Mouse (Mus musculus) lung, adult 2 months (tissue): Measurements from ENCODE around the gene Kcnd2. TPM values are rescaled to one million over a fixed set of nuclear protein-coding genes. Genes with fewer than 3 reads are reported as not detected.
"Not testable (repeated sequence)": the region's sequence is repeated elsewhere in the genome, so short reads cannot be mapped to it uniquely, and the experiment has no call there.

ENCODE experiments used
- DNase-seq: peaks from one replicate; pipeline ENCODE4 v3.0.0; 2022
- H3K4me1 ChIP-seq: fragments of 200-500 bp; 2 replicates; pipeline ENCODE4 v1.6.1; 2011; ENCODE audit warnings: low read length; ENCODE audit not compliant: control insufficient read depth, insufficient read depth
- H3K4me3 ChIP-seq: fragments of 200-500 bp; replicated peaks from 2 replicates; pipeline ENCODE3; 2011; ENCODE audit warnings: low read depth, mild to moderate bottlenecking, control low read depth, low read length; ENCODE audit errors: extremely low read depth
- CTCF ChIP-seq: fragments of 200-500 bp; IDR thresholded peaks from 2 replicates; pipeline ENCODE4 v1.5.1; 2011; ENCODE audit warnings: mild to moderate bottlenecking, low read length, control low read depth; ENCODE audit not compliant: insufficient read depth
- POLR2A ChIP-seq: fragments of 200-500 bp; IDR thresholded peaks from 2 replicates; pipeline ENCODE4 v1.6.1; 2011; ENCODE audit warnings: low read depth, mild to moderate bottlenecking, control low read depth, low read length, borderline replicate concordance; ENCODE audit errors: extremely low read depth
- WGBS: fragments of 180-500 bp; shearing (Covaris S2); methylation state at CpG from one replicate; pipeline ENCODE4 v1.1.7; 2018; 5-methylcytosine and 5-hydroxymethylcytosine counted together
- polyA plus RNA-seq: library from polyadenylated mRNA; depleted of rRNA; stranded (reverse); fragments of >200 nt; gene quantifications from 2 replicates; pipeline ENCODE4 v1.2.3, GENCODE M21; 2012

Kcnd2 gene
- polyA plus RNA-seq, 1 experiment = 0.26 TPM

DNA sequence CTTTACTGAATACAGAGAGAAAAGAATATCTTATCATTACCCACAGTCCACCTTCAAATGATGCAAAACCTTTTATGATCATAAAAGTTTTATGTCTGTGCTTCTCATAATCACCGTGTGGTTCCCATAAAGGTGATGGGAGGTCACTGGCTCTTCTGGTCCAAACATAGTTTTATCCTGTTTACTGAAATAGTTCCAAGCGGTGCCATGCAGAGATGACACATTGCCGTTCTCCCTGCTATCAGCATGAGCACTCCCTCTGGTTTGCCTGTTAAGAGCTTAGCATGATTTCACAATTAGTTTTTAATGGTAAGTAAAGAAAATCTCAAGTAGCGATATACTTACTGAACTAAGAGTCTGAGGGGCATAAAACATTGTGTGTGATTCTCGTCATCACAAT lies 43.7 kb downstream of the Kcnd2 start:
- Histone ChIP-seq H3K4me1 (no peaks in the 10 kb centered on the region), H3K4me3 (no peak overlapping the region)
- WGBS = 58% methylated on average over 5 of the region's 5 CpGs
- no peak for DNase-seq
- no peak for TF ChIP-seq CTCF
- no peak for TF ChIP-seq POLR2A

DNA sequence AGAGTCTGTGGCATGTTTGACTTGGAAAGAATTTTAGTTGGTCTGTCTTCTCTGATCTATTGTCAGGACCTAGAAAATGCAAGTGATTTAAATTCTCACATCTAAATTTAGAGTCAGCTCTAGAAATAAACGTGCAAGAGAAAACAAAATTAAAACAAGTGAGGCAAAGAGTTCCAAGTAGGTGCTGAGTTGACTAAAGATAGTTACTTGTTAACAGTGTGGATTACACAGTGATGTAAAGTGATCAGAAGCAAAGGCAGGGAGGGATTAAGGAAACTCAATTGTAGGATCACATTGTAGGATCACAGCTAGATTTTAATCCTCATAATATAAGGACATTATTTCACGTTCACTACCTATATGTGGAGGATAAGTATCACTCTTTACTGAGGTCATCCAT lies 52.6 kb downstream of the Kcnd2 start:
- WGBS = 34% methylated on average over 2 of the region's 2 CpGs
- Histone ChIP-seq H3K4me1 (no peaks in the 10 kb centered on the region), H3K4me3 (no peak overlapping the region)
- DNase-seq = no peak
- no peak for TF ChIP-seq POLR2A
- no peak for TF ChIP-seq CTCF

DNA sequence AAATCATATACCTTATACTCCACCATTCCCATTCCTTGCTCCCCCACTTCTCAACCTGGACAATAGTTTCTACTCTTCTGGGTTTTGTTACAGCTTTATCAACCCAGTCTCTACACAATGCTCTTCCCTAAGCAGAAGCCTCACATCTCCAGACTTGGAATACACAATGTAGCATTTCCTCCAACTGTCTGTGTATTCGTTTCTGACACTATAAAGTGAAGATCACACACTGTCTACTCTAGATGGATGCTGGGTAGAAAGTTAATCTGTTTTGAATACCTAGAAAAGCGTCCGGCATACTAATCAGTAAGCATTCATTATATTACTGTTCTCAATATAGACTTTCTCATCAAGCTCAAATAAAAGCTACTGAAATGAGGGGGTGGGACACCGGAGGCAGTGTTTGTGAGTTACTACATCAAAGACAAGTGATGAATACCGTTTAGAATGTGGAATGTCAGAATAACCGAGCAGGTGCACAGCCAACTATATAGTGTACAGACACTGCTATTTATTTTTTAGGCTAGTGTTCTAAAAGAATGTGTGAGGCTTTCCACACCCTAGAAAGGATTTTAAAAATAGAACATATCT lies 62.1 kb downstream of the Kcnd2 start:
- DNase-seq = no peak
- no peaks in the 10 kb centered on the region for H3K4me1 ChIP-seq
- WGBS = 69% methylated on average over 6 of the region's 6 CpGs

DNA sequence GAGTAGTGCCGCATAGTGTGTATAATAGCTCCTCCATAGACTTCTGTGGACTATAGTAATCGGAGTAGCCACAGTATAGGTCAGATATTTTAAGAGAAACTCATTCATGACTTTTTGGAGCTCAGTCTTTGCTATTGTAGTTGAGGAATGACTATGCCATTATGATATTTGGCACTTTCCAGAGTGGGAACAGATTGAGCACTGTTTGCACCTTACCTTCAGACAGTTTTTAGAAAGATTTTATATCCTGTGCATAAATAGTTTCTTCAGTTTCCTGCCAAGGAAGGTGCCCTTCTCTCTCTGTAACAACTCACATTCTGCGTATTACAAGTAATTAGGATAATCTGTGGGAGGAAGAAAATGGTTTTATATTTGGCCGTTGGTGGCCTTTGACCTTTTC lies 89.6 kb downstream of the Kcnd2 start:
- no peak for DNase-seq
- Histone ChIP-seq H3K4me3 (no peak overlapping the region), H3K4me1 (no peaks in the 10 kb centered on the region)
- 94% methylated on average over 4 of the region's 4 CpGs for WGBS
- no peak for TF ChIP-seq POLR2A
- TF ChIP-seq CTCF = no peak

More for the DNA sequence above, 62.1 kb downstream of the Kcnd2 start:
- TF ChIP-seq CTCF = no peak
- TF ChIP-seq POLR2A = no peak
- no peak overlapping the region for H3K4me3 ChIP-seq

DNA sequence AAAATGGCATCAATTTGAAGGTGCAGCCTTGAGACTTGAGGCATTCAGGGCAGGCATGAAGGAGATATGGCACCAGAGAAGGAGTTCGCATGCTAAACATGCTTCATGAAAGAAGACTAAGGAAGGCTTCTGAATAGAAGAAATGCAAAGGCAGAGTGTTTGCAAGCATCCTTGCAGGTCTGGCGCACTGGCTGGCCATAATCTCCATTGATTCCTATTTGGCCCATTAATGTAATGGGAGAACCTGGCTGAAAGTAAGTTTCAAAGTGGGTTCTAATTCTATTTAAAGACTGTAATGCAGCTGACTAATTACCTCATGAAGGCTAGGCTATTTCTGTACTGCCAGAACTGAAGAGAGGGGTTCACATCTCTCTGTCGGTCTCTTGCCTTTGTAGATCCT lies 94.9 kb downstream of the Kcnd2 start:
- TF ChIP-seq POLR2A (no peak), CTCF (no peak)
- 87% methylated on average over 3 of the region's 3 CpGs for WGBS

DNA sequence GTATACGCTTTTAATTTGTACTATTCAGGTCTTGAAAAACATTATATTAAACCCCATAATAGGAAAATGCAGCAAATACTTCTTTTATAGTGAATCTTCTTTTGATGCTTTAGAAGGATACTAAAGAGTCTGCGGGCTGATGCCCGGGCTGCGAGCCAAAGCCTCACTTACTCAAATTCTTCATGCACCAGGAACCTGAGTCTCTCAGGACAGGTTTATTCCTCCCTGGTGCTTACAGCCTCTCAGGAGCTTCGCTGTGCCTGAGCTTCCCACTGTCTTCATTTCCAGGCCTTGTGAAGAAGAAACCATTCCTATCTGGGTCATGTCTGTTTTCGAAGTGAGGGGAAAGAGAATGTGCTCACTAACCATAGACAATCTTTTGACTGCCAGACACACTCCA lies 106.1 kb downstream of the Kcnd2 start:
- Histone ChIP-seq H3K4me3 (no peak overlapping the region), H3K4me1 (no peaks in the 10 kb centered on the region)
- DNase-seq = no peak
- TF ChIP-seq POLR2A (no peak), CTCF (no peak)
- 85% methylated on average over 6 of the region's 6 CpGs for WGBS

More for the DNA sequence above, 94.9 kb downstream of the Kcnd2 start:
- no peak overlapping the region for H3K4me3 ChIP-seq
- DNase-seq = no peak
- no peaks in the 10 kb centered on the region for H3K4me1 ChIP-seq

DNA sequence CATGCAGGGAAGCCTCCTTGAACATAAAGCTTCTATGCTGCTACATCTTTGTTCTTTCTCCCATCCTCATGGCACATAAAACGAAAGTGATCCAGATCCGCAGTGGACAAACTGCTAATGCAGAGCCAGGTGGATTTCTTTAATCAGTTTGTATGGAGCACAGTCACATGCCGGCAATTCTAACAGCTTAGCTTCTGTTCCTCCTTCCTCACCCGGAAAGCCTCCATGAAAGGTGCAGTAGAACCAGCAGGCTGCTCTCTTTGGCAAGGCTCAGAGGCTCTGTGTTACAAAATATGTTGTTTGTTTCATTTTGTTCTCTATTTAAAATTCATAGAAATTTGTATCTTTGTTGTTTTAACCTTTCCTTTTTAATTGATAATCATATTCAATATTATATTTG lies 106.9 kb downstream of the Kcnd2 start:
- no peaks in the 10 kb centered on the region for H3K4me1 ChIP-seq
- TF ChIP-seq CTCF (no peak), POLR2A (no peak)
- no peak overlapping the region for H3K4me3 ChIP-seq
- WGBS = 81% methylated on average over 4 of the region's 4 CpGs
- no peak for DNase-seq

DNA sequence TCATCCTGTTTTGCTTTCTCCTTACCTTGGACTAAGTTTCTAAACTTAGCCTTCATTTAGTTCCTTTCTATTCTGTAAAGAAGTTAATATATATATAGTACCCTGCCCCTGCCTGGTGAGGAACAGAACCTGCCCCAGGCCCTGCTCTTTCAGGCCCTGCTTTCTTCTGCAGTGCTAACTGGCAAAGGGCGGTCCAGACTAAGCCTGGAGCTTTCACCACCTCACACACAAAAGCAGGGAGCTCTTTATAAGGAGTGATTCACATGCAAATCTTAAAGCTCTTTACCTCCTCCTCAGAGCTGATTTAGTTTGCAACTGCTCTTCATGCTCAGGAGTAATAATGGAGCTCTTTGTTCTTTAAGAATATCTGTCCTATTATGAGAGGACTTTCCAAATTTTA lies 109.9 kb downstream of the Kcnd2 start:
- Histone ChIP-seq H3K4me1 (no peaks in the 10 kb centered on the region), H3K4me3 (no peak overlapping the region)
- no peak for DNase-seq
- 62% methylated on average over 1 of the region's 1 CpGs for WGBS
- TF ChIP-seq POLR2A (no peak), CTCF (no peak)

DNA sequence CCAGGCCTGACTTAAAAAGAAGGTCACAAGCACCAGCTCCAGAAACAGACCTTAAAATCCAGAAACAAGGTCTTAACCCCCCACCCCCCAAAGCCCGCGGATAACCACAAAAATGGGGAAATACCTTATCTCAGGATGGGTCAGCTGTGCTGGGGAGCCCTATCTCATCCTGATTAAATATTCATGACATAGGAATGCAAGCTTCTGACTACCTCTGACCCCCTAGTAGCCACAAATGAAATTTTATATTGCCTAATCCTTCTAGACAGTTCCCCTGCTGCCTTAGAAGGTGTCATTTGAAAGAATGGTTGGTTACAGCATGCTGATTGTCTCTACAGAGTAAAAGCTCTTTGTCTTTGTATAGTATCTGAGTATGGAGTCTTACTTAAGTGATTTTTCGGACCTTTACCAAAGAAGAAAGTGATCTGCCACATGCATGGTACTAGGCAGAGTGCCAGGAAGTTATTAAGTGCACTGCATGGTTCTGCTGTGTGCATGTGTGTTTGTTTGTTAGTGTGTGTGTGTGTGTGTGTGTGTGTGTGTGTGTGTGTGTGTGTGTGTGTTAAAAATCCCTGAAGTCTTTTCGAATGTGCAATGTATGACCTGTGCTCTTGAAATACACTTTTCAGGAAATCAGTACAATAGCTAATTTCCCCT lies 111.9 kb downstream of the Kcnd2 start:
- DNase-seq = no peak
- no peaks in the 10 kb centered on the region for H3K4me1 ChIP-seq
- no peak for TF ChIP-seq CTCF
- TF ChIP-seq POLR2A = no peak
- WGBS = 36% methylated on average over 4 of the region's 4 CpGs
- H3K4me3 ChIP-seq = no peak overlapping the region

DNA sequence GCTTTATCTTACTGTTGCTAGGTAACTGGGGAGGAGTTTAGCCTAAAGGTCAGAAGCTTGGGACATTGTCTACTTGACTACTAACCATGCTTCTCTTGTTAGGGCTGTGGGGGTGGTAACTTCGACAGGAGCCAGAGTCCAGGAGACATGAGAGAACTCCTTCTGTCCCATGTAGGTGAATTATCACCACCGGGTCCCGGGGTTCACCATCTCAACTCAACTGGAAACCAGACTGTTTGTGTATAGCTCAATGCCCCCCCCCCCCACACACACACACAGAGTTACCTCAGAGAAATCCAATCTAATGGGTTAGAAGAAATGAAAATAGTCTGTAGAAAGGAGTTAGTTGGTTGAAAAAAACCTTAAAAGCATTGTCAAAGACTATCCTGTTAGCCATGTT lies 170.0 kb downstream of the Kcnd2 start:
- DNase-seq, H3K4me1 ChIP-seq, H3K4me3 ChIP-seq: not testable (repeated sequence)
- WGBS = 67% methylated on average over 3 of the region's 3 CpGs

DNA sequence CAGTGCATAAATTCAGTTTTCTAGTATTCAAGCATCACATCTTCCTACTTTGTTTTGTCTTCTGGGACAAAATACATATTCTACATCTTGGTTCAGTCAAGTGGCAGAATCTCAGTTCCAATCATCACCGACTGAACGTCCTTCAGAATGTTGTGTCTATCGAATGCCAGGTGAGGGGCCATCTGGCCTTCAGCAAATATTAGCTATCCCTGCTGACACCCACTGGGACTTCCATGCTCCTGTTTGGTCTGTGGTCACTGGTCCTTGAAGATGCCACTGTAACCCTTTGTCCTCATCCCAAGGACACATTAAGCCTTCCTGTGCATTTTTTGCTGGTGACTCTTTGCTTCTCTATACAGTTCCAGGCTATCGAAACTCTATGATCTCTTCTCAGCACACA lies 176.5 kb downstream of the Kcnd2 start:
- DNase-seq = no peak
- 85% methylated on average over 4 of the region's 4 CpGs for WGBS
- TF ChIP-seq POLR2A = no peak
- TF ChIP-seq CTCF = no peak
- Histone ChIP-seq H3K4me1 (no peaks in the 10 kb centered on the region), H3K4me3 (no peak overlapping the region)
